Mouse (Mus musculus): Measurements from ENCODE around the gene Ptprq.

DNA sequence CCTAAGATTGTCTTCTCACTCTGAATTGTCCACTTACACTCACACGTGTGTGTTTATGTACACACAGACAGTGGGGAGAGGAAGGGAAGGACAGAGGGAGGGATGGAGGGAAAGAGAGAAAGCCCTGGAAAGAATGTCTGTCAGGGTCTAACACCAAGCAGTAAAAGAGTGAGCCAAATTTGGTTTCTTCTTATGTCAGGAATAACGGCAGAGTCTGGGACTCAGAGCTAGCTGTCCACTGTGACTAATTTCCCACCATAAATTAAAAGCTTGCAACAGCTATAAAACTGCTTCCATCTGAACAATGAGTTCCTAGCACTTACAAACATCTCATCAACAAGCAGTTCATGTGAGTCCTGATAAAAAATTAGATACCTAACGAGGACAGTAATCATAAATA is 91.7 kb downstream of the Ptprq start:
- TF ChIP-seq MAFK (IDR thresholded peaks at IDR 0.05; ENCODE audit: insufficient read depth, low read depth, low read length) (no peak), CHD2 (IDR thresholded peaks at IDR 0.05; ENCODE audit: low read depth, low read length) (no peak), HCFC1 (IDR thresholded peaks at IDR 0.05; ENCODE audit: borderline replicate concordance, insufficient read depth, low read length) (no peak), ZNF384 (IDR thresholded peaks at IDR 0.05; ENCODE audit: low read depth, low read length) (no peak)
